Mouse (Mus musculus): ENCODE measurements around the gene Sntb2.
"Not testable (repeated sequence)": the region's sequence is repeated elsewhere in the genome, so short reads cannot be mapped to it uniquely, and the experiment has no call there.

Sntb2 gene

GRCm38 (mm10) chr8:106935324-106935869 lies at the start of gene Sntb2:
Gene Sntb2, plus strand, starts transcription at chr8:106935750.
- peak; percentile 97 for DNase-seq (ENCODE audit: low spot score)

DNA sequence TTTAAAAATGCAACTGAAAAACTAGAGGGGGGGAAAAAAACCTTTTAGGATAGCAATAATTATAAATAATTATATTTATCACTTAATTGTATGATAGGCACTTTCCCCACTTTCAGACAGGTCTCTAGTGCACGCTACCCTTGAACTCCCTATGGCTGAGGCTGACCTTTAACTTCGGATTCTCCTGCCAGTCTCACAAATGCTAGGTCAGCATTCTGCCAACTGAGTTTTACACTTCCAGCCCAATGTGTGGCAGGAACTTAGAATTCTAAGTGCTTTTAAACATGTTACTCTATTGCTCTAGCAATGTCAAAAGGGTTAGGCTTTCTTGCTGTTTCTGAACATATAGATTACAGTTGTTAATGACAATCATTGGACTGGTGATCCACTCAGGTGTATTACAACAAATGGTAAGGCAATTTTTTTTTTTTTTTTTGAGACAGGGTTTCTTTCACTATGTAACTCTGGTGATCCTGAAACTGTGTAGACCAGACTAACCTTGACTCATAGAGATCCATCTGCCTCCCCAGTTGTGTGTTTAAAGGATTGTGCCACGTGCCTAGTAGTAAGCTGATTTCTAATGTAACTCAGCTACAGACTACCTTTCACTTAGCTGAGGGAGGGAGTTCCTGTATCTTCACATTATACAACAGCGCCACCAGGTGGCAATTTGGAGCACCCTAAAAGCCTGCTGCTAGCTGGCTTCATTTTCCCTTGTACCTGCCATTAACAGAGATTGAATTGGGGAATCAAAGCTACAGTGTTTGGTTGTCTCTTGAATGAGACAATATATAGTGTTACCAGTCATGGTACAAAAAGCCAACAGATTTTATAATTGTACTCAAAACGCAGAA lies 48.0 kb upstream of the Sntb2 start:
- DNase-seq (ENCODE audit: low spot score): peak; percentile 95

- DNase-seq (ENCODE audit: low spot score): no peak
These were observed 46.7 kb upstream of the Sntb2 start for GRCm38 (mm10) chr8:106888803-106889202.

DNA sequence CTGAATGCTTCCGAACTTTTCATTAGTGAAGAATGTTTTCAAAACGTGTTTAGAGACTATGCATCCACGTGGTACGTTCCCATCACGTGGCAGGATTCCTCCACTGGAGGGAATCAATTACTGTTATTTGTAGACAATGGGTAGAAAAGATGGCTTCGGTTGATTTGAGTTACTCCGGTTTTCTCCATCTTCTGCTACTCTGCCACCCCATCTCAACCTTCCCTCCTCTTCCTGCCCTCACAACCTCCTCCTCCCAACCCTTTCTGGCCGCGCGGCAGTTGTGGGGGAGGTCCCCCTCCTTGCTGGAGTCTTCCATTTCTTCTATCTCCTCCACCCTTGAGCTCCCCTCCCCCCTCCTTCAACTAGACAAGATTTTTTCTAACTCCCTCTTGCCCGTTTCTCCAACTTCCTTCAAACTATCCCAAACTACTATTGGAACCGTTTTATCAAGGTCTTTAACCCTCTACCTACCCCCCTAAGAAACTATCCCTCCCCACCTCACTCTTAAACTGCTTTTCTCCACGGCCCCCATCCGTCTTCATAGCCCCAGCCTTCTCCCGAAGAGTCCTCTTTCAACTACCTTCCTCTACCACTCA lies 43.2 kb upstream of the Sntb2 start:
- DNase-seq (ENCODE audit: low spot score): peak; percentile 65

DNA sequence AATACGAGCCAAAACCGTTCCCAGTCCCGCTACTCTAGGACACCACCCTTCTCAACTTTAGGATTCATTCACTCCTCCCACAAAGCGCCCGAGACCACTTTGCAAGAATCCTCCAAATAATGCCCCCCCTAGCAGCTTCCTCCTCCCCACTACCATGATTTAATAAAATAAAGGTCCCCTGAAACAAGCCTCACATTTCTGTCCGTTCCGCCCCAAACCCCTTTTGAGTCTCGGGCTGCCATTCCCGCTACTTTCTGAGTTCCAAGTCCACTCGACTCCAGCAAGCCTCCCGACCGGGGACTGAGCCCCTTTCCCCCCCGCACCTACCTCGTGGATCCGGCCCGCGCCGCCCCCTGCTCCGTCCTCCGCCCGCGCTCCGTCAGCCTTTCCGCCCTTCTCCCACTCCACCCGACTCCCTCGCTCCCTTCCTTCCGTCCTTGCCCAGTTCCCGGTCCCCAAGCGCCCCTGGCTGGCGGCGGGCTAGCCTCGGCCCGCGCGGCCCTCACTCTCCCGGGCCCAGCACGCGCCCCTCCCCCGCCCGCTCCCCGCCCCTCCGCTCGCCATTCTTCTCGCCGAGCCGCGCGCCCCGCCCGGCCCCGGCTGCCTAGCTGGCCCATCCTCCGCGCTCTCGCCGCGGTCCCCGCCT lies 42.6 kb upstream of the Sntb2 start:
- DNase-seq (ENCODE audit: low spot score): peak; percentile 55

GRCm38 (mm10) chr8:106893481-106894156 lies 41.9 kb upstream of the Sntb2 start, which contains the start of gene Utp4:
Gene Utp4, plus strand, starts transcription at chr8:106893636.
- DNase-seq (ENCODE audit: low spot score): peak; percentile 83

DNA sequence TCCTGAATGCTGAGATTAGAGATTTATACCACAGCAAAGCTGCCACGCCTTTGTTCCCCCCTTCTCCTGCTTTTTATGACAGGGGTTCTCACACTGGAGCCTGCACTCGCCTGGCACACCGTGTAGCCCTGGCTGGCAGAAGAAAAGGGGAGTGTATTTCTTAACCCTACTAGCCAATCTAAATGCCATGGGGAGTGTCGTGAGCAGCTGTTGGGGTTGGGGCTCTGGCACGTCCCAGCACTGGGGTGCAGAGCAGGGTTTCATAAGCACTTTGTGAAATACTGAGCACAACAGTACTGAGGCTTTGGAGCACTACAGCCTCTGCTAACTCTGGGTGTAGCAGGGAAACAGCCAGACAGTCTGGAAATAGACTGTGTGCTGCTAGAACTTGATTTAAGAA lies 36.1 kb upstream of the Sntb2 start:
- DNase-seq (ENCODE audit: low spot score): peak; percentile 62

DNA sequence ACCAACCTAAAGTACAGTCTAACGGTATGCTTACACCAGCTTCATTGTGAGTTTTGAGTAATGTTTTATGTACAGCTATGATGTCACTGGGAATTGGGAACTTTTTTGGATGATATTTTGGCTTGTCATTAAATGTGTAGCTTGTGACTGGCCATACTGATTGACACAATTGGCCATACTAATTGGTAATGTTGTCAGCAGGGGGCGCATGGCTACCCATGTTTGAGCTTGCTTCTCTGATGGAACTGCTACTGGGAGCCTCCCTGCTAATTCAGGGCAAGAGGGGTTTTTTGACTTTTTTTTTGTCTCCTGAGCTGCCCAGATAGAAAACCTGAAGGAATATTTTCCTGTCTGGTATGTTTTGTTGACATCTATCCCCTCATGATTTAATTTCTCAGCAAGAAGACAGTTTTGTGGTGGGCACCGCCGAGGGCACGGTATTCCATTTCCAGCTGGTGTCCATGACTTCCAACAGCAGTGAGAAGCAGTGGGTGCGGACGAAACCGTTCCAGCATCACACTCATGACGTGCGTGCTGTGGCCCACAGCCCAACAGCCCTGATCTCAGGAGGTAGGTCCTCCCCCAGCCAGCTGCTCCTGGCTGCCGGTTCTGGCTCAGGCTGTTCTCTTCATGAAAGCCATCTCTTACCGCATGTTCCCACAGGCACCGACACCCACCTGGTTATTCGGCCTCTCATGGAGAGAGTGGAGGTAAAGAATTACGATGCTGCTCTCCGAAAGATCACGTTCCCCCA lies 29.6 kb upstream of the Sntb2 start:
- no peak for DNase-seq (ENCODE audit: low spot score)

DNA sequence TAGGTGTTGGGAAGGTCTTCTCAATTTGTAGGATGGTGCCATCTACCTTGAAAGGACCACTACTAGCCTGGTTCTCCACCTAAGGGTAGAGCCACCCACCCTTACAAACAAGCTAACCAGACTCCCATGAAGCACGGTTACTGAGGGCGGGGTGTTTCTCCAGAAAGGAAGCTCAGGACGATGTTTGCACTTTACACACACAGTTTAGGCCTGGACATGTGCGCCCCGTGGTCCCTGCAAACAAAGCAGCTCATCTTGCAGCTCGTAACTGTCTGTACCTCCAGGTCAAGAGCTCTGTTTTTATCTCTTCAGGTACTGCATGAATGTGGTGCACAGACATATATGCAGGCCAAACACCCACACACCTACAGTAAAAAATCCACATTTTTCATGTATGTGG lies 28.9 kb upstream of the Sntb2 start:
- no peak for DNase-seq (ENCODE audit: low spot score)

- no peak for DNase-seq (ENCODE audit: low spot score)
These were observed 28.1 kb upstream of the Sntb2 start for GRCm38 (mm10) chr8:106907450-106907849.

DNA sequence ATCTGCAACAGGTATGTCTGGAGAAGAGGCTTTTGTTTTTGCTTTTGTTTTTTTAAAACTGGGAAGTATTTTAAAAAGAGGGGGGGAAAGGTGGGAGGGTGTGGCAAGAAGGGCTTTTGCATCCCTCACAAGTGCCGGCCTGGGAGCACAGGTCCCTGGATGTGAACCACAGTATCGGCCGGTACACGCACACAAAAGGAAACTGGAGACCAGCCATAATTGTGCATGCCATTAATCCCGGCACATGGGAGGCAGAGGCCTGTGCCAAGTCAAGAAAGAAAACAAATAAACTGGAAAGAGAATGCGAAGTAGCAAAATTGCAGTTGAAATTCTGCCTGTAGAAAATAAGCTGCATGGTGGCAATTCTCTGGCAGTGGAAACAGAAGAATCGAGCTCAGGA lies 27.3 kb upstream of the Sntb2 start:
- DNase-seq (ENCODE audit: low spot score): no peak

DNA sequence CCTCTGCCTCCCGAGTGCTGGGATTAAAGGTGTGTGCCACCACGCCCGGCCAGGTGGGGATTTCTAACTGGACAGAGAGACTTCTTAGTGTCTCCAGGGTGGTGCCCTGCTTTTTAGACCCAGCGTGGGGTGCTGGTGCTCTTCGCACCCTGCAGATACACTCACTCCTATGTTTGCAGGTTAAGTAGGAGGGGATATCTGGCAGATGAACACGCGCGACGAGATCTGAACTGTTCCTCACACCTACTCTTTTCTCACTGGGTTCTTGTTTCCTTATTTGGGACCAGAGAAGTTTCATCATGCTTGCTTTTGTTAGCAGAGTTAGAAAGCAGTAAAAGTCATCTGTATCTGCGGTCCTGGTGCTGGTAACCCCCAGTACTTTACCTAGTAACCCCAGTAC lies 21.9 kb upstream of the Sntb2 start:
- DNase-seq (ENCODE audit: low spot score): no peak

GRCm38 (mm10) chr8:106919721-106920394 lies 15.7 kb upstream of the Sntb2 start:
- no peak for DNase-seq (ENCODE audit: low spot score)

GRCm38 (mm10) chr8:106920395-106920741 lies 15.2 kb upstream of the Sntb2 start:
- DNase-seq (ENCODE audit: low spot score): no peak

DNA sequence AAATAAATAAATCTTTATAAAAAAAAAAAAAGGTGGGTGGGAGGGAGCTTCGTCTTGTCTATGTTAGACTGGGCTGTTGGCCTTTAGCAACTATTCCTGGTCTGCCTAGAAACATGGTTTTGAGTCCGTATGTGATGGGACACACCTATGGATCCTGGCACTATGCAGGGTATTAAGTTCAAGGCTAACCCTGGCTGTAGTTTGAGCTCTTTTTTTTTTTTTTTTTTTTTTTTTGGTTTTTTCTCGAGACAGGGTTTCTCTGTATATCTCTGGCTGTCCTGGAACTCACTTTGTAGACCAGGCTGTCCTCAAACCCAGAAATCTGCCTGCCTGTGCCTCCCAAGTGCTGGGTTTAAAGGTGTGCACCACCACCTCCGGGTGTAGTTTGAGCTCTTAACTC lies 11.5 kb upstream of the Sntb2 start:
- no peak for DNase-seq (ENCODE audit: low spot score)

DNA sequence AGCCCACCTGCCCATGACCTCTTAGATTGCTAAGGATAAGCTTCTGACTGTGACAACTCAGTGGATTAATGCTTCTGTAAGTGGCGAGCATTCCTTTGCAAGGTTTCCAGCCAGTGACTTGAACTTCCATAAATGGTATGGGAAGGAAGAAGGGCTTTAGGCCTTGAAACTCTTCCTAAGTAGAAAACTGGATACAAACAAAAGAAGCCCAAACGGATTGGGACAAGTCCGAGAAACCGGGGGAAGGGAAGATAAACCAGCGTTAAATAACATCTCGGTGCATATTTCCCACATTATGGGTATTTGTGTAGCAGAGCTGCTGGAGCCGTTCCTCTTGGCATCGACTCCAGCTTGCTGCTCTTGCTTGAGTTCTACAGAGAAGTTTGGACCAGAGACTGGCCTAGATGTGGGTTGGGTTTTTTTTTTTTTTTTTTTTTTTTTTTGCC lies 10.6 kb upstream of the Sntb2 start:
- peak; percentile 94 for DNase-seq (ENCODE audit: low spot score)

GRCm38 (mm10) chr8:106925446-106925845 lies 10.1 kb upstream of the Sntb2 start:
- DNase-seq (ENCODE audit: low spot score): no peak

DNA sequence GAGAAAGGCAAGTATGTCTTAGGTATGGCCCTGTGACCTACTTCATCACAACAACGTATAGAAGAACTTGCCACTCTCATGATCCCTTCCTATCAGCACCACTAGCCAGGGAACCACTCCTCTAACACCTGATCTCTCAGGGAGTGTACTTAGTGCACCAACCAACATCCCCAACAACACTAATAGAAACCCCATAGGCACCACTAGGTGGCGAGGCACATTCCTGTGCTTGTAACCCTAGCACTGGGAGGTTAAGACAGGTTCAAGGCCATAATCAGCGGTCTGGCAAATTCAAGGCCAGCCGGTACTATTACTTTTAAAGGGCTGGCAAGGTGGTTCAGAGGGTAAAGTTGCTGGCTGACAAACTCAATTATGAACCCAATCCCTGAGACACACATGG lies 8.3 kb upstream of the Sntb2 start:
- no peak for DNase-seq (ENCODE audit: low spot score)

GRCm38 (mm10) chr8:106928182-106928581 lies 7.4 kb upstream of the Sntb2 start:
- DNase-seq (ENCODE audit: low spot score): not testable (repeated sequence)

DNA sequence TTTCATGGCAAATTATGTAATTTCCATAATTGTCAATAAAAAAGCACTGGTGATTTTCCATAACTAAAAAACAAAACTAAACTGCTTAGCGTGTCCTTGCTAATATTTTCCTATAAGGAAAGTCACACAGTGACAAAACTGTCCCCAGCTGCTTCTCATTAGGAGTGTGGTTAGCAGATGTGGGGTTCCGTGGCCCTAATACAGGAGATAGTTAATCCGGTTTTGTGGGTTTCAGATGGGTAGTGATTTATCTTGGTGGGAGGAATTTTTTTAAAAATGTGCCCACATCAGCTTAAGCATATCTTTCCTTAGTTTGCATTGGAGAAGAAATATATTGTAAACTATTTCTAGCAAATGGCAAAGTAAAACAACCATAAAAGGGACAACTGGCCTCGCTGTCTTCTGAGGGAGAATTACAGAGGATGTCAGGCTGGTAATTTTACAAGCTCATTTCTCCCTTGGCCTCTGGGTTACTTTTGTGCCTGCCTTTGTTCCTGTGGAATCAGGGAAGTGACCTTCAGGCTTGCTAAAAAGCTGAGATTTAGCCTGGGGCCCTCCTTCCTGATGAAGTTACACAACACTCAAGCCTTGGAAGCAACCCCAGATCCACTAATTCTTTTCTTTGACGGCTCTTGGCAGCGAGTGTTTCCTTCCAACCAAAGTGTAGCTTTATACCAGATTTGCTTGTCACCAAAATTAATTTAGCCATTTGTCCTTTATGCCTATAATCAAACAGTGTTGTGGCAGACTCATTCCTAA lies 6.2 kb upstream of the Sntb2 start:
- DNase-seq (ENCODE audit: low spot score): peak; percentile 99

All from adipocyte (in vitro differentiated cells).